Mouse (Mus musculus): ENCODE results near the gene Gdf9.

The Gdf9 gene

GRCm38 (mm10) chr11:53443861-53444260 is 13.0 kb downstream of the Gdf9 start:
- peak; percentile 39 for DNase-seq (ENCODE audit: extremely low read depth, low read depth)

GRCm38 (mm10) chr11:53445562-53445961 is 14.7 kb downstream of the Gdf9 start:
- no peak for DNase-seq (ENCODE audit: extremely low read depth, low read depth)

- no peak for DNase-seq (ENCODE audit: extremely low read depth, low read depth)
Observed at GRCm38 (mm10) chr11:53446183-53446582, 15.4 kb downstream of the Gdf9 start.

- DNase-seq (ENCODE audit: extremely low read depth, low read depth) = no peak
Observed at GRCm38 (mm10) chr11:53447996-53448395, 17.2 kb downstream of the Gdf9 start.

- no peak for DNase-seq (ENCODE audit: extremely low read depth, low read depth)
Observed at GRCm38 (mm10) chr11:53448529-53448928, 17.7 kb downstream of the Gdf9 start.

GRCm38 (mm10) chr11:53450070-53450705 is 19.4 kb downstream of the Gdf9 start:
- DNase-seq (ENCODE audit: extremely low read depth, low read depth) = no peak

GRCm38 (mm10) chr11:53451361-53451760 is 20.5 kb downstream of the Gdf9 start:
- DNase-seq (ENCODE audit: extremely low read depth, low read depth) = no peak

- no peak for DNase-seq (ENCODE audit: extremely low read depth, low read depth)
Observed at GRCm38 (mm10) chr11:53452396-53452795, 21.6 kb downstream of the Gdf9 start.

- DNase-seq (ENCODE audit: extremely low read depth, low read depth) = no peak
Observed at GRCm38 (mm10) chr11:53453031-53453430, 22.2 kb downstream of the Gdf9 start.

GRCm38 (mm10) chr11:53456474-53457371 is 25.9 kb downstream of the Gdf9 start, which contains the start of the genes Gm10447 and Shroom1:
Gene Gm10447 (minus strand): TSS chr11:53457110.
Gene Shroom1 (plus strand): TSS chr11:53457205.
- no peak for DNase-seq (ENCODE audit: extremely low read depth, low read depth)

GRCm38 (mm10) chr11:53457372-53457954 is 26.6 kb downstream of the Gdf9 start:
- DNase-seq (ENCODE audit: extremely low read depth, low read depth) = no peak

GRCm38 (mm10) chr11:53458996-53459395 is 28.2 kb downstream of the Gdf9 start:
- no peak for DNase-seq (ENCODE audit: extremely low read depth, low read depth)

- DNase-seq (ENCODE audit: extremely low read depth, low read depth) = no peak
Observed at GRCm38 (mm10) chr11:53460192-53460591, 29.4 kb downstream of the Gdf9 start.

GRCm38 (mm10) chr11:53461727-53462126 is 30.9 kb downstream of the Gdf9 start:
- peak; percentile 58 for DNase-seq (ENCODE audit: extremely low read depth, low read depth)

- no peak for DNase-seq (ENCODE audit: extremely low read depth, low read depth)
Observed at GRCm38 (mm10) chr11:53463551-53464424, 33.0 kb downstream of the Gdf9 start.

- no peak for DNase-seq (ENCODE audit: extremely low read depth, low read depth)
Observed at GRCm38 (mm10) chr11:53466231-53466971, 35.6 kb downstream of the Gdf9 start.

- DNase-seq (ENCODE audit: extremely low read depth, low read depth) = no peak
Observed at GRCm38 (mm10) chr11:53469294-53469967, 38.6 kb downstream of the Gdf9 start.

GRCm38 (mm10) chr11:53469968-53470695 is 39.3 kb downstream of the Gdf9 start, which contains the start of gene Gm9837:
Gene Gm9837 (minus strand): TSS chr11:53470479.
- DNase-seq (ENCODE audit: extremely low read depth, low read depth) = peak; percentile 58

- DNase-seq (ENCODE audit: extremely low read depth, low read depth) = no peak
Observed at GRCm38 (mm10) chr11:53472709-53473108, 41.9 kb downstream of the Gdf9 start.

All from MEL-GATA-1-ER (cell line).